Mouse (Mus musculus): ENCODE measurements around the gene Parn. TPM values are rescaled to one million over a fixed set of nuclear protein-coding genes. Genes with fewer than 3 reads are reported as not detected.

Gene Parn
- total and polyA plus RNA-seq, 2 experiments from 2014 or later, result 11.5 to 23.3 TPM

DNA sequence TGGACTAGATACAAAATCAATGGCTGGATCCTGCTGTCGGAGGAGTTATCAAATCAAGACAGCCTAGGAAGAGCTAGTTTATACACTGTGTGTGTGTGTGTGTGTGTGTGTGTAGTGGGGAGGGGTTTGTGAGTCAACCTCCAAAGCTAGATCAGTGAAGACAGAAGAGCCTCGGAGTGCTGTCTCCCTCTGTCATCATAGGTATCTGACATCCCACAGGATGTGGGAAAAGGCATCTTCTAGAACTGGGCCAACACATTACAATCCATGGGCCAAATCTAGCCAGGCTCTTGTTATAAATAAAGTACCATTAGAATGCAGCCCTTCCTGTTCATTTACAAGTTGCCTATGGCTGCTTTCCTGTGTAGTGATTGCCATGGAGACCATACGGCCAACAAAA lies 163.5 kb downstream of the Parn start:
- ATAC-seq (ENCODE audit: insufficient read depth, low read depth), result no peak
- no peak overlapping the region for H3K4me2 ChIP-seq (ENCODE audit: low read depth, low read length)
- H3K9me3 ChIP-seq (replicated peaks; ENCODE audit: control insufficient read depth, low read length), result no peaks in the 10 kb centered on the region
- no peaks in the 10 kb centered on the region for H3K27me3 ChIP-seq (ENCODE audit: control insufficient read depth, insufficient read depth, low read length)
- no peaks in the 10 kb centered on the region for H3K4me1 ChIP-seq (ENCODE audit: control insufficient read depth, insufficient read depth)
- DNase-seq (ENCODE audit: low spot score), result no peak
- no peak overlapping the region for H3K9ac ChIP-seq (replicated peaks; ENCODE audit: low read depth, low read length)
- H3K27ac ChIP-seq (ENCODE audit: low read depth), result no peak overlapping the region
- no peaks in the 10 kb centered on the region for H3K36me3 ChIP-seq (replicated peaks; ENCODE audit: control insufficient read depth, insufficient read depth, low read length)
- no peak for TF ChIP-seq CTCF (IDR thresholded peaks at IDR 0.05; ENCODE audit: low read depth)
- no peak for TF ChIP-seq EP300 (IDR thresholded peaks at IDR 0.05; ENCODE audit: low read depth)
- no peak overlapping the region for H3K4me3 ChIP-seq (ENCODE audit: low read depth, low read length)
- 80% methylated on average over 3 of the region's 3 CpGs for WGBS

GRCm38 (mm10) chr16:13498923-13499322 lies 169.0 kb downstream of the Parn start:
- H3K4me3 ChIP-seq (ENCODE audit: low read depth, low read length), result no peak overlapping the region
- ATAC-seq (ENCODE audit: insufficient read depth, low read depth), result no peak
- no peaks in the 10 kb centered on the region for H3K4me1 ChIP-seq (ENCODE audit: control insufficient read depth, insufficient read depth)
- 67% methylated on average over 3 of the region's 3 CpGs for WGBS
- H3K36me3 ChIP-seq (replicated peaks; ENCODE audit: control insufficient read depth, insufficient read depth, low read length), result no peaks in the 10 kb centered on the region
- H3K27me3 ChIP-seq (ENCODE audit: control insufficient read depth, insufficient read depth, low read length), result no peaks in the 10 kb centered on the region
- no peak for DNase-seq (ENCODE audit: low spot score)
- TF ChIP-seq EP300 (IDR thresholded peaks at IDR 0.05; ENCODE audit: low read depth) (no peak), CTCF (IDR thresholded peaks at IDR 0.05; ENCODE audit: low read depth) (no peak)
- no peak overlapping the region for H3K9ac ChIP-seq (replicated peaks; ENCODE audit: low read depth, low read length)
- no peak overlapping the region for H3K4me2 ChIP-seq (ENCODE audit: low read depth, low read length)
- no peak overlapping the region for H3K27ac ChIP-seq (ENCODE audit: low read depth)
- no peaks in the 10 kb centered on the region for H3K9me3 ChIP-seq (replicated peaks; ENCODE audit: control insufficient read depth, low read length)

DNA sequence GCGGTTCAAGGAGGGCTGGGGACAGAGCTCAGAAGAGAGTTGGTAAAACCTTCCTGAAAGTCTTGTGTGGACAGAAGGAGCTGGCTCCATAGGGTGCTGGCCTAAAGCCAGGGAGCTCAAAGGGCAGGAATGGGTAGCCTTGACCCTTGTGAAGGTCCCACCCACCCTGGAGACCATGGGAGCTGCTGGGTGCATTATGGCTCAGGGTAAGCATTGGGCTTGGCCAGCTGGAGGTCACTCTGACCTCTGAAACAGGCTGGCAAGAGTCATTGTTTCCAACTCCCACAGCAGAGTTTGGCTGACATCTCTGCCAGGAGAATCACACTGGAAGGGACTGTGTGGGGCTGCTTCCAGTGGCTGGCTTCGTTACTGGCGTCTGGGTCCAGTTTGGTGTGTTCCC lies 174.0 kb downstream of the Parn start:
- H3K27me3 ChIP-seq (ENCODE audit: control insufficient read depth, insufficient read depth, low read length), result no peaks in the 10 kb centered on the region
- H3K27ac ChIP-seq (ENCODE audit: low read depth), result peak overlapping the region; percentile 3; the same call in 1 of the 2 replicates
- DNase-seq (ENCODE audit: low spot score) (peak; percentile 42), ATAC-seq (ENCODE audit: insufficient read depth, low read depth) (peak; percentile 78)
- H3K9ac ChIP-seq (replicated peaks; ENCODE audit: low read depth, low read length), result no peak overlapping the region
- 60% methylated on average over 3 of the region's 3 CpGs for WGBS
- H3K4me2 ChIP-seq (ENCODE audit: low read depth, low read length), result no peak overlapping the region
- peaks cover 6% of the 10 kb centered on the region; the same call in 1 of the 2 replicates for H3K4me1 ChIP-seq (ENCODE audit: control insufficient read depth, insufficient read depth)
- no peaks in the 10 kb centered on the region for H3K36me3 ChIP-seq (replicated peaks; ENCODE audit: control insufficient read depth, insufficient read depth, low read length)
- no peaks in the 10 kb centered on the region for H3K9me3 ChIP-seq (replicated peaks; ENCODE audit: control insufficient read depth, low read length)
- H3K4me3 ChIP-seq (ENCODE audit: low read depth, low read length), result no peak overlapping the region
- TF ChIP-seq EP300 (IDR thresholded peaks at IDR 0.05; ENCODE audit: low read depth) (no peak), CTCF (IDR thresholded peaks at IDR 0.05; ENCODE audit: low read depth) (no peak)

GRCm38 (mm10) chr16:13492996-13493395 lies 175.0 kb downstream of the Parn start:
- 92% methylated on average over 3 of the region's 3 CpGs for WGBS
- Histone ChIP-seq H3K27ac (ENCODE audit: low read depth) (no peak overlapping the region), H3K27me3 (ENCODE audit: control insufficient read depth, insufficient read depth, low read length) (no peaks in the 10 kb centered on the region), H3K9me3 (replicated peaks; ENCODE audit: control insufficient read depth, low read length) (no peaks in the 10 kb centered on the region), H3K9ac (replicated peaks; ENCODE audit: low read depth, low read length) (no peak overlapping the region), H3K4me1 (ENCODE audit: control insufficient read depth, insufficient read depth) (peaks cover 6% of the 10 kb centered on the region; the same call in 1 of the 2 replicates), H3K36me3 (replicated peaks; ENCODE audit: control insufficient read depth, insufficient read depth, low read length) (no peaks in the 10 kb centered on the region), H3K4me3 (ENCODE audit: low read depth, low read length) (no peak overlapping the region), H3K4me2 (ENCODE audit: low read depth, low read length) (no peak overlapping the region)
- DNase-seq (ENCODE audit: low spot score) (no peak), ATAC-seq (ENCODE audit: insufficient read depth, low read depth) (no peak)
- TF ChIP-seq CTCF (IDR thresholded peaks at IDR 0.05; ENCODE audit: low read depth) (no peak), EP300 (IDR thresholded peaks at IDR 0.05; ENCODE audit: low read depth) (no peak)

- H3K36me3 ChIP-seq (replicated peaks; ENCODE audit: control insufficient read depth, insufficient read depth, low read length), result no peaks in the 10 kb centered on the region
- no peak overlapping the region for H3K4me2 ChIP-seq (ENCODE audit: low read depth, low read length)
- no peak overlapping the region for H3K9ac ChIP-seq (replicated peaks; ENCODE audit: low read depth, low read length)
- DNase-seq (ENCODE audit: low spot score), result no peak
- 46% methylated on average over 3 of the region's 3 CpGs for WGBS
- no peaks in the 10 kb centered on the region for H3K27me3 ChIP-seq (ENCODE audit: control insufficient read depth, insufficient read depth, low read length)
- no peaks in the 10 kb centered on the region for H3K9me3 ChIP-seq (replicated peaks; ENCODE audit: control insufficient read depth, low read length)
- H3K27ac ChIP-seq (ENCODE audit: low read depth), result no peak overlapping the region
- peaks cover 6% of the 10 kb centered on the region; the same call in 1 of the 2 replicates for H3K4me1 ChIP-seq (ENCODE audit: control insufficient read depth, insufficient read depth)
- no peak for TF ChIP-seq EP300 (IDR thresholded peaks at IDR 0.05; ENCODE audit: low read depth)
- TF ChIP-seq CTCF (IDR thresholded peaks at IDR 0.05; ENCODE audit: low read depth), result no peak
- no peak overlapping the region for H3K4me3 ChIP-seq (ENCODE audit: low read depth, low read length)
- ATAC-seq (ENCODE audit: insufficient read depth, low read depth), result no peak
These were observed 176.2 kb downstream of the Parn start for GRCm38 (mm10) chr16:13491776-13492175.

Other genes starting within 250 kb of the Parn start
- gene Bfar, start 3.7 kb upstream of the Parn start, total RNA-seq (2014; rRNA removed; ENCODE audit: low replicate concordance), result 26.4 and 32.3 TPM in 2 replicates
- gene Bfar, start 3.7 kb upstream of the Parn start, polyA plus RNA-seq (2015; fragmentation: Nextera tagmentation; extraction: Ambion mirVana), result 33.4 and 35.1 TPM in 2 replicates
- 2.2 and 12.4 TPM in 2 replicates for gene 3110001I22Rik, start 3.8 kb upstream of the Parn start, total RNA-seq (2014; rRNA removed; ENCODE audit: low replicate concordance)
- 1.6 and 2.1 TPM in 2 replicates for gene 3110001I22Rik, start 3.8 kb upstream of the Parn start, polyA plus RNA-seq (2015; fragmentation: Nextera tagmentation; extraction: Ambion mirVana)
- gene Pla2g10, start 62.8 kb upstream of the Parn start, total RNA-seq (2014; rRNA removed; ENCODE audit: low replicate concordance), result not detected in 2 replicates
- gene Pla2g10, start 62.8 kb upstream of the Parn start, polyA plus RNA-seq (2015; fragmentation: Nextera tagmentation; extraction: Ambion mirVana), result not detected in 2 replicates
- gene Rrn3, start 112.5 kb upstream of the Parn start, total RNA-seq (2014; rRNA removed; ENCODE audit: low replicate concordance), result 55.3 and 59.0 TPM in 2 replicates
- 43.7 and 49.9 TPM in 2 replicates for gene Rrn3, start 112.5 kb upstream of the Parn start, polyA plus RNA-seq (2015; fragmentation: Nextera tagmentation; extraction: Ambion mirVana)
- gene Ntan1, start 150.7 kb upstream of the Parn start, total RNA-seq (2014; rRNA removed; ENCODE audit: low replicate concordance), result 64.7 and 109 TPM in 2 replicates
- 141 and 148 TPM in 2 replicates for gene Ntan1, start 150.7 kb upstream of the Parn start, polyA plus RNA-seq (2015; fragmentation: Nextera tagmentation; extraction: Ambion mirVana)
- 75.6 and 96.8 TPM in 2 replicates for gene Pdxdc1, start 235.0 kb upstream of the Parn start, total RNA-seq (2014; rRNA removed; ENCODE audit: low replicate concordance)
- gene Pdxdc1, start 235.0 kb upstream of the Parn start, polyA plus RNA-seq (2015; fragmentation: Nextera tagmentation; extraction: Ambion mirVana), result 46.4 and 49.9 TPM in 2 replicates
- gene Mpv17l, start 235.0 kb upstream of the Parn start, total RNA-seq (2014; rRNA removed; ENCODE audit: low replicate concordance), result 2.0 and 2.7 TPM in 2 replicates
- gene Mpv17l, start 235.0 kb upstream of the Parn start, polyA plus RNA-seq (2015; fragmentation: Nextera tagmentation; extraction: Ambion mirVana), result 1.4 and 2.3 TPM in 2 replicates